Mouse (Mus musculus): ENCODE measurements around the gene Rbms3. TPM values are rescaled to one million over a fixed set of nuclear protein-coding genes. Genes with fewer than 3 reads are reported as not detected.
A peak's percentile ranks its signal among the peaks of the same experiment; 100 is the strongest.

Gene Rbms3
- polyA plus RNA-seq, 1 experiment from 2014 or later, result 68.6 TPM

DNA sequence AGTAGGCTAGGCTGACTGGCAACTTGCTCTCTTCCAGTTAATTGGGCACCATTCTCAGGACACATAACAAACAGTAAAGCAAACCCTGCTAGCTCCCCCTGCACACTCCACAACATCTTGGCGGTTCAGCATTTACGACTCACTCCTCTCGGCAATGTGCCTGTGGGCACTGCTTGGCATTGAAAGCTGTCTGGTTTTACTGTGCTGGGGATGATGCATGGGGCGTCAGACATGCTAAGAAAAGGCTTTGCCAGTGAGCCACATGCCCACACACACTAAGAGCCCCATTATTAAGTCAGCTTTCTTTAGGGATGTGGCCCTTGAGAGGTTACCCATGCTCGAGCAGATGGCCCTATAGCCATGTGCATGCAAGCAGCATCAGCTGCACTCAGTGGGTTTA lies 820.5 kb downstream of the Rbms3 start:
- no peak overlapping the region for H3K27ac ChIP-seq (ENCODE audit: low read depth)
- no peak overlapping the region for H3K4me2 ChIP-seq (ENCODE audit: low read length)
- 82% methylated on average over 5 of the region's 5 CpGs for WGBS
- H3K27me3 ChIP-seq (replicated peaks; ENCODE audit: control insufficient read depth, insufficient read depth, low read length), result no peaks in the 10 kb centered on the region
- ATAC-seq (replicated peaks; ENCODE audit: low FRiP score, low TSS enrichment, low read depth) (no peak), DNase-seq (ENCODE audit: low spot score) (no peak)
- H3K4me1 ChIP-seq (replicated peaks; ENCODE audit: control insufficient read depth, insufficient read depth, low read length), result peaks cover 15% of the 10 kb centered on the region
- no peak overlapping the region for H3K4me3 ChIP-seq (ENCODE audit: low read depth, low read length)
- H3K9ac ChIP-seq (ENCODE audit: low read length), result no peak overlapping the region
- no peaks in the 10 kb centered on the region for H3K36me3 ChIP-seq (ENCODE audit: control insufficient read depth, insufficient read depth, low read length)
- no peaks in the 10 kb centered on the region for H3K9me3 ChIP-seq (ENCODE audit: control insufficient read depth, low read length)

DNA sequence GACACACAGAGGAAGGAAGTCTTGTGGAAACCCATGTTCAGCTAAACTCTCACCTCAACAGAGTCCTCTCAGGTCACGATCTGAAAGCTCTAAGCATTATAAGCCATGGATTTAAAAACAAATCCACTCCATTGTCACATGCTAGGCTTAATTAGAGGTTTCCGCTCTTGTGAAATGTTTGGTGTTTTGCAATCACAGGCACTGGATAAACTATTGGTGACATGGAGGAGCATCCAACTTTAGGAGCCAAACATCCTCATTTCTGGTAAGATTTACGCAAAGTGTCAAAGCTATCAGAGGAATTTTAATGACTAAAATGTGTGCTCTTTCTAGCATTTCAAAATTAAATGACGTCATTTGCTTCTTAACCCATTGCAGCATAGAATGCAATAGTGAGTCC lies 821.3 kb downstream of the Rbms3 start:
- Histone ChIP-seq H3K4me1 (replicated peaks; ENCODE audit: control insufficient read depth, insufficient read depth, low read length) (peaks cover 13% of the 10 kb centered on the region), H3K9ac (ENCODE audit: low read length) (no peak overlapping the region), H3K9me3 (ENCODE audit: control insufficient read depth, low read length) (no peaks in the 10 kb centered on the region), H3K27ac (ENCODE audit: low read depth) (peak overlapping the region; percentile 70), H3K36me3 (ENCODE audit: control insufficient read depth, insufficient read depth, low read length) (no peaks in the 10 kb centered on the region), H3K4me2 (ENCODE audit: low read length) (no peak overlapping the region), H3K4me3 (ENCODE audit: low read depth, low read length) (no peak overlapping the region), H3K27me3 (replicated peaks; ENCODE audit: control insufficient read depth, insufficient read depth, low read length) (no peaks in the 10 kb centered on the region)
- ATAC-seq (replicated peaks; ENCODE audit: low FRiP score, low TSS enrichment, low read depth) (no peak), DNase-seq (ENCODE audit: low spot score) (no peak)
- WGBS, result 76% methylated on average over 4 of the region's 4 CpGs

DNA sequence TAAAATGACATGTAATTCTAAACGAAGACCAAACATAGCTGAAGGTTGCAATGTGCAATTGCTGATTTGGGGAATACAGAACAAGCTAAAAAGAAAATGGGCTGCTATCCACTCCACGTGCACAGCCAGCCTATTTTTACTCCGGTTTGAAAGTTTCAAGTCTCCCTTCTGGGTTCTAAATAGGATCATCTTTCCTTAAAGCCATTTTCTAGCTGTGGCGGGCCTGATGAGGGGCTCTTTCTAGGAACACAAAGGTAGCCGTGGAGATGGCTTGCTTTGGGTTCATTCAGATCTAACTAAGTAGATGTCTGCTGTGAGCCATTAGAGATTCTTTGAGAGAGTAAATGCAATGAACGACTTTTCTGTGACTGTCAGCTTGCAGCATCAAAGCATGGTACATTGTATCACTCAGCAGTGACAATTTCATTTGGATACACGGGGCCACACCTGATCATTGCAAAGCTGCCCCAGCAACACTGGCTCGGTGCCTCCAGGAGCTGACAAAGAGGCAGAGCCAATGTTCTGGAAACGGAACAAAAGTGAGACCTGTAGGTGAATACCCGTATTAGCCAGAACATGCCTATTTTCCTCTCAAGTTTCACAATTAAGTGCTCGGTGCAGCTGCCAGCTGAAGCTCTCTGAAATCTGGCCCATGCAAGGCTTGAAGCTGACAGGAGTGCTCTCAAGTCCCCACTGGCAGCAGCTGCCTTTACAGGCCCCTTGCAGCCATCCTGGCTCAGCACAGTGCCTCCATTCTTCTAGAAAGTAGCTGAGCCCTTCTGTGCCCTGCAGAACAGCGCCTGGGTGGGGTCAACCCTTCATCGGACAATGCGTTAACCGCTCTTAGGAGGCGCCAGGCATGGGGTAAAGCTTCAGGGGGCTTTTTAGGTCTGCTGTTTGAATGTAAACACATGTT lies 822.3 kb downstream of the Rbms3 start:
- no peak overlapping the region for H3K9ac ChIP-seq (ENCODE audit: low read length)
- peaks cover 11% of the 10 kb centered on the region for H3K4me1 ChIP-seq (replicated peaks; ENCODE audit: control insufficient read depth, insufficient read depth, low read length)
- H3K9me3 ChIP-seq (ENCODE audit: control insufficient read depth, low read length), result no peaks in the 10 kb centered on the region
- H3K27ac ChIP-seq (ENCODE audit: low read depth), result peak overlapping the region; percentile 70; the same call in 1 of the 2 replicates
- H3K4me3 ChIP-seq (ENCODE audit: low read depth, low read length), result no peak overlapping the region
- no peak overlapping the region for H3K4me2 ChIP-seq (ENCODE audit: low read length)
- DNase-seq (ENCODE audit: low spot score) (peak; percentile 60), ATAC-seq (replicated peaks; ENCODE audit: low FRiP score, low TSS enrichment, low read depth) (peak; percentile 43; the same call in 1 of the 2 replicates)
- H3K27me3 ChIP-seq (replicated peaks; ENCODE audit: control insufficient read depth, insufficient read depth, low read length), result no peaks in the 10 kb centered on the region
- H3K36me3 ChIP-seq (ENCODE audit: control insufficient read depth, insufficient read depth, low read length), result no peaks in the 10 kb centered on the region
- WGBS, result 37% methylated on average over 16 of the region's 16 CpGs

DNA sequence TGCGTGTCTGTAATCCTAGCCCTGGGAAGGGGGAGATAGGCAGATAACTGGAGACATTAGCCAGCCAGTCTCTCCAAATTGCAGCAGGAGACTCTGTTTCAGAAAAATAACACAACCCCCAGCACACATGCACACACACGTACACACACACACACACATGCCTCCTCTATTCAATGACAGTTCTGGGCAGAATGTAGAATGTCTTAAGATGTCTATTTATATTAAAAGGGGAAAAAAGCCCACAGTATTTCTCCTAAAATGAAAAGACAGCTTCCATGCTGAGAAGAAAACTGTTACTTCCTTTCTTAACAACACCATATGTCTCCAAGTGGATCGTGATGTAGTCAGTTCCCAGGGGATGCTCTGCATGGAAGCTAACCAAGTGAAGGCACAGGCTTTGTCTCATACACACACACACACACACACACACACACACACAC lies 826.4 kb downstream of the Rbms3 start:
- H3K4me1 ChIP-seq (replicated peaks; ENCODE audit: control insufficient read depth, insufficient read depth, low read length), result peaks cover 10% of the 10 kb centered on the region
- no peak overlapping the region for H3K4me3 ChIP-seq (ENCODE audit: low read depth, low read length)
- H3K27me3 ChIP-seq (replicated peaks; ENCODE audit: control insufficient read depth, insufficient read depth, low read length), result no peaks in the 10 kb centered on the region
- no peak overlapping the region for H3K27ac ChIP-seq (ENCODE audit: low read depth)
- no peak for ATAC-seq (replicated peaks; ENCODE audit: low FRiP score, low TSS enrichment, low read depth)
- 69% methylated on average over 3 of the region's 3 CpGs for WGBS
- DNase-seq (ENCODE audit: low spot score), result no peak
- H3K4me2 ChIP-seq (ENCODE audit: low read length), result no peak overlapping the region
- H3K9ac ChIP-seq (ENCODE audit: low read length), result no peak overlapping the region
- no peaks in the 10 kb centered on the region for H3K9me3 ChIP-seq (ENCODE audit: control insufficient read depth, low read length)
- H3K36me3 ChIP-seq (ENCODE audit: control insufficient read depth, insufficient read depth, low read length), result no peaks in the 10 kb centered on the region

DNA sequence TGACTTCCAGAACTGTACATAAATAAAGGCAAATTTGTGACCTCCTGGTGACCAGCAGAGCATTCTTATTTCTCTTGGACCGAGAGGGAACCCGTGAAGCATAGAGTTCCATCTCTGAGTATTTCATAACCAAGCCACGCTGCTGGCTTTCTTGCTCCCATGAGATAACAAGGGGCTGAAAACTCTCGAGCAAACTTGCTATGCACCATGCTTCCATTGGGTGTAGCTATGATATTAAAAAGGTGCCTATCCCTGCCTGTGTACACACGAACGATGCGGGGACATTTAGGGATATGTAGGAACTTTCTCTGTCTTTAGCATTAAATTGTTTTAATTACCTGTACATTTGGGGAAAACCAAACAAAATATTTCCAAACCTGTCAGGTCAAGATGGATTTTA lies 827.1 kb downstream of the Rbms3 start:
- no peaks in the 10 kb centered on the region for H3K27me3 ChIP-seq (replicated peaks; ENCODE audit: control insufficient read depth, insufficient read depth, low read length)
- no peak overlapping the region for H3K9ac ChIP-seq (ENCODE audit: low read length)
- no peak overlapping the region for H3K4me3 ChIP-seq (ENCODE audit: low read depth, low read length)
- 75% methylated on average over 7 of the region's 7 CpGs for WGBS
- no peak overlapping the region for H3K27ac ChIP-seq (ENCODE audit: low read depth)
- ATAC-seq (replicated peaks; ENCODE audit: low FRiP score, low TSS enrichment, low read depth) (no peak), DNase-seq (ENCODE audit: low spot score) (no peak)
- H3K4me2 ChIP-seq (ENCODE audit: low read length), result no peak overlapping the region
- H3K36me3 ChIP-seq (ENCODE audit: control insufficient read depth, insufficient read depth, low read length), result no peaks in the 10 kb centered on the region
- H3K4me1 ChIP-seq (replicated peaks; ENCODE audit: control insufficient read depth, insufficient read depth, low read length), result 0 out of 2 replicates have a peak, but pooled peaks cover 3% of the 10 kb centered on the region
- no peaks in the 10 kb centered on the region for H3K9me3 ChIP-seq (ENCODE audit: control insufficient read depth, low read length)

DNA sequence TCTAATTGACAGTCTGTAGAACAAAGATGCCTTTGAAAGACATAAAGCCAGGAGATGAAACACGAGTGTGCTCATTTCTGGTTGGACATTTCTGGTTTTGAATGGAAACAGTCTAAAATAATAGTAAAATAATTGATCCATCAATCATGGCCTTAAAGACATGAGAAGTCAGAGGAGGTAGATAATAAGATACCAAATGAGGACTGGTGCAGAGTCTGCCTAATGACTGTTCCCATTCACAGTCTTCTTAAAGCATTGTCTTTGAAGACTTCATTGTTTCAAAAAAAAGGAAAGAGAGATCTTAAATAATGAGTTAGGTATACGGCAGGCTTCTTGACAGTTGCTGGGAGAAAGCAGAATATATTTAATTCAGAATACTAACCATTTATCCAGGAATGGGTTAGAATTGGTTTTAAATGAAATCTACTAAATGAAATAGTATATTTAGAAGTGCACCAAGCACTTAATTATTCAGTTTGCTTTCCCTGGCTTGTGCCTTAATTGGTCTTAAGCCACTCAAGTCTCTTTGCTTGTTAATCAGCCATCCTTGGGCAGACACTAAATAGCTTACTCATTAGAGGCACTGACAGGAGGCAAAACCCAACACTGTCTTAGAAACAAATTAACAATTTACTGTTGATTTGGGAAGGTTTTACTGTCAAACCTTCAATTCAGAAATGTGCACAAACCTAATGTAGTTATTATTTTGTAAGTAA lies 834.3 kb downstream of the Rbms3 start:
- no peak overlapping the region for H3K27ac ChIP-seq (ENCODE audit: low read depth)
- ATAC-seq (replicated peaks; ENCODE audit: low FRiP score, low TSS enrichment, low read depth), result no peak
- no peaks in the 10 kb centered on the region for H3K27me3 ChIP-seq (replicated peaks; ENCODE audit: control insufficient read depth, insufficient read depth, low read length)
- H3K9ac ChIP-seq (ENCODE audit: low read length), result no peak overlapping the region
- H3K36me3 ChIP-seq (ENCODE audit: control insufficient read depth, insufficient read depth, low read length), result no peaks in the 10 kb centered on the region
- WGBS, result 85% methylated on average over 2 of the region's 2 CpGs
- no peaks in the 10 kb centered on the region for H3K4me1 ChIP-seq (replicated peaks; ENCODE audit: control insufficient read depth, insufficient read depth, low read length)
- no peaks in the 10 kb centered on the region for H3K9me3 ChIP-seq (ENCODE audit: control insufficient read depth, low read length)
- DNase-seq (ENCODE audit: low spot score), result no peak
- no peak overlapping the region for H3K4me2 ChIP-seq (ENCODE audit: low read length)
- H3K4me3 ChIP-seq (ENCODE audit: low read depth, low read length), result no peak overlapping the region

DNA sequence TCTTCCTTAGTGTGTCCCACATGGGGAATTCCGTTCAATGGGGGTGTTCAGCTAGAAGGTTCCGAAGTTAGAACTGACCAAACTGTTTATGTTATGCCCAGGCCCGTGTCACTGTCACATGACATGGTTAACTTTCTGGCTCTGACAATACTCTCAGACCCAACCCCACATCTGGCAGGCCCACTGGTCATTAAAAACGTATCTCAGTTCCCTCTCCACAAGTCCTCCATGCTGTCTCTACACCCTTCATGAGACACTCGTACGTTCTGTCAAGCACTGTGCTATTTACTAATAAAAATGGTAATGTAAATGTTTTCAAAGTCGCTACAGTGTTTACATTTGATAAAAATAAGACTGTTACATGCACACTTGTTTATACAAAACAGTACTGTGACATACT lies 837.9 kb downstream of the Rbms3 start:
- H3K27me3 ChIP-seq (replicated peaks; ENCODE audit: control insufficient read depth, insufficient read depth, low read length), result no peaks in the 10 kb centered on the region
- WGBS, result 64% methylated on average over 7 of the region's 7 CpGs

DNA sequence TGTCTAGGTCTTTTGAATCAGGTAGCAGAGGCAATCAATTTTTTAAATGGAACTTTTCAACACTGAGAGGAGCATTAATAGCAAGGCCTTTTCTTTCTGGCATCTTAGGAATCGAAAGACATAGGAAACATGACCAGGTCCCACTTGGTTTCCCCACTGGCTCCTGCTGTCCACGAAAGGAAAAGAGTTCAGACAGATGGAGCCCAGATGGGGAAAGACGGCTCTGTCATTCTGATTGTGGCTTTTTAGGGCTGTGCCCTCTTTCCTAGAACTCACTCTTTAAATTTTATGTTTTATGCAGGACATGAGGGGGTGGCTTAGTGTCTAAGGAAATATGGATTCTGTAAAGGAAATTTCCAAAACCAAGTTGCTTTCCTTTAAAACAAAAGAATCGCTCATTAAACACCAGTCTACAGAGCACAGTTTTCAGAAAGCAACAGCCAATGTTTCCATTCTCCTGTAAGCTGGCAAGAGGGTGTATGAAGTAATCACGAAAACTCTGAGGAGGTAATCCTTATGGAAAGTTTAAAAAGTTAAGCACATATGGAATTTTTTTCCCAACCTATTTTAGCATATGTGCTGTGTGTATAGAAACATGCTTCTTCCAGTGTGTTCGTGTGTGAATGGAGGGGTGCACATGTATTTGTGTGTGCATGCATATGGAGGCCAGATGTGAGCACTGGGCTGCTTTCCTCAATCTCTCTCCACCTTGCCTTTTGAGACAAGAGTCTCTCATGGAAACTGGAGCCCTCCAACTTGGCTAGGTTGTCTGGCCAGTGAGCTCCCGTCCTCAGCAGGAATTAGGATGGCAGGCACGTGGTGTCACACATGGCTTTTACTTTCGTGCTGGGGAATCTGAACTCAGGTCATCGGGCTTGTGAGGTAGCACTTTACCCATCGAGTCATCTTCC lies 843.3 kb downstream of the Rbms3 start:
- no peaks in the 10 kb centered on the region for H3K36me3 ChIP-seq (ENCODE audit: control insufficient read depth, insufficient read depth, low read length)
- 83% methylated on average over 11 of the region's 11 CpGs for WGBS
- H3K9me3 ChIP-seq (ENCODE audit: control insufficient read depth, low read length), result no peaks in the 10 kb centered on the region; the same call in 1 of the 2 replicates
- H3K27me3 ChIP-seq (replicated peaks; ENCODE audit: control insufficient read depth, insufficient read depth, low read length), result no peaks in the 10 kb centered on the region
- H3K4me1 ChIP-seq (replicated peaks; ENCODE audit: control insufficient read depth, insufficient read depth, low read length), result no peaks in the 10 kb centered on the region
- no peak overlapping the region for H3K4me3 ChIP-seq (ENCODE audit: low read depth, low read length)
- no peak for ATAC-seq (replicated peaks; ENCODE audit: low FRiP score, low TSS enrichment, low read depth)
- H3K9ac ChIP-seq (ENCODE audit: low read length), result no peak overlapping the region
- DNase-seq (ENCODE audit: low spot score), result no peak
- no peak overlapping the region for H3K4me2 ChIP-seq (ENCODE audit: low read length)
- no peak overlapping the region for H3K27ac ChIP-seq (ENCODE audit: low read depth)

More for the DNA sequence above, 837.9 kb downstream of the Rbms3 start:
- no peaks in the 10 kb centered on the region; the same call in 1 of the 2 replicates for H3K9me3 ChIP-seq (ENCODE audit: control insufficient read depth, low read length)
- no peak overlapping the region for H3K4me3 ChIP-seq (ENCODE audit: low read depth, low read length)
- no peaks in the 10 kb centered on the region for H3K36me3 ChIP-seq (ENCODE audit: control insufficient read depth, insufficient read depth, low read length)
- H3K4me2 ChIP-seq (ENCODE audit: low read length), result no peak overlapping the region
- H3K9ac ChIP-seq (ENCODE audit: low read length), result no peak overlapping the region
- H3K4me1 ChIP-seq (replicated peaks; ENCODE audit: control insufficient read depth, insufficient read depth, low read length), result no peaks in the 10 kb centered on the region
- DNase-seq (ENCODE audit: low spot score), result no peak
- ATAC-seq (replicated peaks; ENCODE audit: low FRiP score, low TSS enrichment, low read depth), result no peak
- H3K27ac ChIP-seq (ENCODE audit: low read depth), result no peak overlapping the region

Data from intestine, embryonic 14.5 days (tissue).